Mouse (Mus musculus): ENCODE data around the gene Akap12. TPM values are rescaled to one million over a fixed set of nuclear protein-coding genes. Genes with fewer than 3 reads are reported as not detected.
A peak's percentile ranks its signal among the peaks of the same experiment; 100 is the strongest.

Gene Akap12
- polyA plus RNA-seq, 1 experiment, result 74.0 TPM

DNA sequence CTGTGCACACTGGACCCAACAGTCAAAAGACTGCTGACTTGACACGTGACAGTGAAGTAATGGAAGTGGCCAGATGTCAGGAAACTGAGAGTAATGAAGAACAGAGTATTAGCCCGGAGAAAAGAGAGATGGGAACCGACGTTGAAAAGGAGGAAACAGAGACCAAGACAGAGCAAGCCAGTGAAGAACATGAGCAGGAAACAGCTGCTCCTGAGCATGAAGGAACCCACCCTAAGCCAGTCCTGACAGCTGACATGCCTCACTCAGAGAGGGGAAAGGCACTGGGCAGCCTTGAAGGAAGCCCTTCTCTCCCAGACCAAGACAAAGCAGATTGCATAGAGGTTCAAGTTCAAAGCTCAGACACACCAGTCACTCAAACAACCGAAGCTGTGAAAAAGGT, 90.5 kb downstream of the Akap12 start:
- no peak for DNase-seq (ENCODE audit: low spot score)

DNA sequence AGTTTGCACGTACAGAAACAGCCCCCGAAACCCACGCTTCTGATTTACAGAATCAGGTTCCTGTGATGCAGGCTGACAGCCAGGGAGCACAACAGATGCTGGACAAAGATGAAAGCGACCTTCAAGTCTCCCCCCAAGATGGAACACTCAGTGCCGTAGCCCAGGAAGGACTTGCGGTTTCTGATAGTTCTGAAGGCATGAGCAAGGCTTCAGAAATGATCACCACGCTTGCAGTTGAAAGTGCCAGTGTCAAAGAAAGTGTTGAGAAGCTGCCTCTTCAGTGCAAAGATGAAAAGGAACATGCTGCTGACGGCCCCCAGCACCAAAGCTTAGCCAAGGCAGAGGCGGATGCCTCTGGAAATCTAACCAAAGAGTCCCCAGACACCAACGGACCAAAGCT, 91.3 kb downstream of the Akap12 start:
- no peak for DNase-seq (ENCODE audit: low spot score)

DNA sequence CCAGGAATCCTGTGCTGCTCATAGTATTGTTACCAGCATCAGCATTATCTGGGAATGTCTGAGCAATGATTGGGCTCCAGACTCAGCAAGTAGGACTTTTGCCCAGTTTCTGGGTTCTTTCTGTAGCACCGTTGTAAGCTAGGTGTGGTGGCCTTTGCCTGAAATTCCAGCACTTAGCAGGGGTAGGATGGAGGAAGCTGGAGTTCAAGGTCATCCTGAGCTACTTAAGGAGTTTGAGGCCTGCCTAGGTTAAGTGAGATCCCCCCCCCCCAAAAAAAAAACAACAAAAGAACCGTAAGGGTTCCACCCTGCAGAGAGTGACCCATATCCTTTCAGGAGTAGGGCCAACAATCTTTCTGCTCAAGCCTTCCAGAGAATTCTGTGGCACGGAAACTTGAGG, 98.4 kb downstream of the Akap12 start:
- DNase-seq (ENCODE audit: low spot score), result no peak

GRCm38 (mm10) chr10:4370105-4370504, 103.9 kb downstream of the Akap12 start:
- no peak for DNase-seq (ENCODE audit: low spot score)

DNA sequence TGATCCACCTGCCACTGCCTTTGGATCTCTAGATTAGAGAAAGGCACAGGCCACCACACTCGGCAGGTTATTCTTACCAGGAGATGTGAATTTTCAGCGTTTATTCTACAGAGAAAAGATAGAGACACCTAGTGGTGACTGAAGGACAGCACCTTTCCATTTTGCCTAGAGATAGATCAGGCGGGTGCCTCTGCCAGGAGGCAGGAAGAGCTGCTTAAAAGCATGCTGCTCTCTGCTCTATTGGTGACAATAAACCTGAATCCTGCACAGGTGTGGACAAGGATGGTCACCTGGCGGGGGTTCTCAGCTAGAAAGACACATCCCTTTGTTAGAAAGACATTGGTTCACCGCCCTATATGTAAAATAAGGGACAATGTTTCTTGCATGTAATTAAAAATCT, 105.8 kb downstream of the Akap12 start:
- DNase-seq (ENCODE audit: low spot score), result no peak

DNA sequence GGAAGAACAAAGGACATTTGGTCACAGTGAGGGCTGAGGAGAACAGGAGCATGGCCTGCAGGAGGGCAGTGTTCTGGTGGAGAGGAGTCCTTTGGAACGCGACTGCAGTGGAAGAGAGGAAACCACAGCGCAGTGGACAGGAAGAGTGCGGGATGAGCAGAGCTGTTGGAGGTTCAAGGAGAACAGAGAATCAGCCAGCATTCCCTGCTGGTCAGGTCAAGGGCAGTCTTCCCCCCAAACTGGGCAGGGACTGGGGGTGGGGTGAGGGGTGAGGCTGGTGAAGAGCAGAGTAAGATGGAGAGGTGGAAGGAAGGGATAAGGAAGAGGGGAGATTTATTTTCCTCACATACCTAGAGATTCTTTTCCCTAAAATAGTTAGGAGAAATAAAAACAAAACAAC, 107.4 kb downstream of the Akap12 start:
- no peak for DNase-seq (ENCODE audit: low spot score)

- no peak for DNase-seq (ENCODE audit: low spot score)
Observed at GRCm38 (mm10) chr10:4374239-4374638, 108.1 kb downstream of the Akap12 start.

DNA sequence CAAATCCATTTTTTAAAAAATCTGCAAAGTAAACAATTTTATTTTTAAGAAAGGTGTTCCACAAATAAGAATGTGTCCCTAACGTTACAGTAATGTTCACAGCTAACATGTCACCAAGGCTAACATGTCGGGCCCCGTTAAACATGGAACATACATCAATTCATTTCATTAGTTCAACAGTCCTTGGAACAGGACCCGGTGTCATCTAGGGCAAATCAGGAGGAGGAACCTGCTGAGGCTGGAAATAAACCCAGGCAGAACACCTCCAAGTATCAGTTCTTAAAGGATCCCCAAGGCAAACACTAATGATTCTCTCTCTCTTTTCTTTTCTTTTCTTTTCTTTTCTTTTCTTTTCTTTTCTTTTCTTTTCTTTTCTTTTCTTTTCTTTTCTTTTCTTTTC, 108.6 kb downstream of the Akap12 start:
- no peak for DNase-seq (ENCODE audit: low spot score)

DNA sequence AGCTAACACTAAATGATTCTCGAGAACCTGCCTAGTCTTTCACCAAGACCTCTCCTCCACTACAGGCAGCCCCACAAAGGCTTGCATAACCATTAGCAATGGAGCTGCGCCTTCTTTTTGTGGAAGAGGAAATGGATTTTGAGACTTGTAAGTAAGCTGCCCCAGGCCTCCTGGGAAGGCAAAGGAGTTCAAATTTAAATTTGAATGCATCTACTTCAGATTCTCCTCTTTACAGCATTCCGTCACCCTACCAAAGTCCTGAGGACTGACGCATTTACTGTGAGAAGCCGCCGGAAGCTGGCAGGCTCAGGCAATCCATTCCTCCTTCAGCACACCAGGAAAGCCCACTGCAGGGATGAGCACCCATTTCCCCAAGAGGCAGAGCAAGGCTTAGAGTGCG, 109.1 kb downstream of the Akap12 start:
- no peak for DNase-seq (ENCODE audit: low spot score)

GRCm38 (mm10) chr10:4376461-4376860, 110.3 kb downstream of the Akap12 start:
- no peak for DNase-seq (ENCODE audit: low spot score)

- no peak for DNase-seq (ENCODE audit: low spot score)
Observed at GRCm38 (mm10) chr10:4376931-4377330, 110.8 kb downstream of the Akap12 start.

- DNase-seq (ENCODE audit: low spot score), result no peak
Observed at GRCm38 (mm10) chr10:4380748-4381147, 114.6 kb downstream of the Akap12 start.

GRCm38 (mm10) chr10:4384244-4384643, 118.1 kb downstream of the Akap12 start:
- no peak for DNase-seq (ENCODE audit: low spot score)

DNA sequence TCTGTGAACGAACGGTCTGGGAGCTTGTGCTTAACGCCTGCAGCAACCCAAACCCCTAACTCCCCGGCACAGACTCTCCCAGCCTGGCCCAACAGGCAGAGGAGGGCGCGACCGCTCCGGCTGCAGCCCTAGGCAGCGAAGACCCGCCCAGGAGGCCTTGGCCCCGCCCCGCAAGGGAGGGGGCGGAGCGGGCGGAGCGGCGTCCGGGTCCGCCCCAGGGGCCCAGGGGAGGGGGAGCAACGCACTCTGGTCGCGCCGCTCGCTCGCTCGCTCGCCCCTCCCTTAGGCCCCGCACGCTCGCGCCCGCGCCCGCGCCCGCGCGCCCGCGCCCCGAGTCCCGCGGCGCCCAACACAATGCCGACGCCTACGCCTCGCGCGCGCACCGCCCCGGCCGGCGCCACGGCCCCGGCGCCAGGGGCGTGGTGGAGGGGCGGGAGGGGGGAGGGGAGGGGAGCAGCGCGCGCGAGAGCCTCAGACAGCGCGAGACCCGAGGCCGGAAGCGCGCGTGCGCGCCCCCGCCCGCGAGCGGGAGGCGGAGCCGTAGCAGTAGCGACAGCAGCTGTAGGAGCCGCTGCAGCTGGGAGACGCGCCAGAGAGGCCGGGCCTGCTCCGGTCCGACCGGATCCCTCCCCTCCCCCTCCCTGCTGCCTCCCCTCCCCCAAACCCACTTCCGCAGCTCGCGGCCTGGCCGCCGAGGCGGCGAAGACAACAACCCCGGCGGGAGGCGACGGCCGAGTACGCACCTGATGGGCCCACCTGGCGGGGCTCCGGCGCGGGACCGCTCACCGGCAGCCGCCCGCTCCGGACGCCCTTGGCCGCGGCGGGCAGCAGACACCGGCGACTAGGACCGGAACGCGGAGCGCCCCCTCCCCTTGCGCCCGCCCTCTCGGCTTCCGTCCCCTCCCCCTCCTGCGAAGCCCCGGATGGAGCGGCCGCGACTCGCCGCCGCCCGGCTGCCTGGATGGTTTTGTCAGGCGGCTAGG, 120.7 kb downstream of the Akap12 start:
- peak; percentile 94 for DNase-seq (ENCODE audit: low spot score)

- peak; percentile 67 for DNase-seq (ENCODE audit: low spot score)
Observed at GRCm38 (mm10) chr10:4387701-4388383, 121.7 kb downstream of the Akap12 start, which contains the start of gene Zbtb2. Gene Zbtb2 (minus strand): TSS chr10:4388108.

DNA sequence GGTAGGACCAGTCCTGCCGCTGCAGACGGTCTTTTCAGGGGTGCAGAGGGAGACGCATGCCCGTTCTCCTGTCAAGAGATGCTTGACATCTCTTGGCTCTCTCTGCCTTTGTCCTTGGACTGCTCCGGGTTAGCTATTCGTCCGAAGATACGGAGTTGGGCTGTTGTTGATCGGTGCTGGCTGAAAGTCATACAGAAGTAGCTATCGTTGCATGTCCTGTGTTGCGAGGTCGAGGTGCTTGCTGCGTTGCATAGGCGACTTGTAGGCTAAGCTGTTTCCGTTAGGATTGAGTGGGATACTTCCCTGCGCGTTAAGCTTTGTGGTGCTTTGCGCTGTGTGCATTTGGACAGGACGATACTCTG, 122.2 kb downstream of the Akap12 start:
- no peak for DNase-seq (ENCODE audit: low spot score)

DNA sequence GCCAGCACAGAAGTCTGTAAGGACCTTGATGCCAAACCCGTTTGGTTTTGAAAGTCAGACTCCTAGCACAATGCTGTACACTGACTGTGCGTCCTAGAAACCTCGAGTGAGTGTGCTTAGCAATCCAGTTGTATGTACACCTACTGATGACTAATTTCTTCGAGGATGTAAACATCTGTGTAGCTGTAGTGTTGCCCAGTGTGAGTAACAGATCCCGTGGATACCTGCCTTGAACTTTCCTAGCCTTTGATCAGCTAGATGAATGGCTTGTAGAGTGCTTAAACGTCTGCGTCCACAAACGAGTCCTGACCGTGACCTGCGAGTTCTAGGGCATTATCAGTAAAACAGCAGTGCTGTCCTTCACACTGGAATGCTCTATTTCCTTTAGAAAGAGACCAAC, 122.9 kb downstream of the Akap12 start:
- no peak for DNase-seq (ENCODE audit: low spot score)

DNA sequence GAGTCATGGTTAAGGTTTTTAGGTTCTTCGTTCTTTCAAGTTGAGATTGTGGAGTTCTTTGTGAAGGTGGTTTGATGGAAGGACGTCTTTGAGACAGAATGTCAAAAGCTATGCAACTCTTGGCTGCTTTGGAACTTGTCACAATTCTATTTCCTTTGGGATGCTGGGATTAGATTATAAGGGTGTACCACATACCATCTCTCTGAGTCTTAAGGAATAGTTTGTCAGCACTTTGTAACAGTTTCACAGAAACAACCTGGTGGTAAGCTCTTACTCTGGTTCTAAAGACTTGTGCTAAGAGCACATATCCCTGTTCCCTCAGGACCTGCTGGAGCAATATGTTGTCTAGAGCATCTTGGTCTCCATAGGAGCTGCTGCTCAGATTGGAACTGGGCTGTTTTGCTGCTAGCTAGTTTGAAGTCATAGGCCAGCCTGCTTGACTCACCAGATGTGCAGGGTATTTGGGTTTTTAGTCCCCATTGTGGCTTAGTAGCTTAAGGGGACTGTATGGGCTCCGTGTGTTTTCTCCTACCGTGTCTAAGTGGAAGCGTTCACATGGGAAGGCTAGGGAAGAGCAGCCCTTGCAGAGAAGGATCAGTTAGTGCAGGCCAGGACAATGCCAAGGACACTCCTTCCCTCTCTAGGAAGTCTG, 123.4 kb downstream of the Akap12 start:
- no peak for DNase-seq (ENCODE audit: low spot score)

GRCm38 (mm10) chr10:4390550-4390949, 124.4 kb downstream of the Akap12 start:
- DNase-seq (ENCODE audit: low spot score), result no peak

DNA sequence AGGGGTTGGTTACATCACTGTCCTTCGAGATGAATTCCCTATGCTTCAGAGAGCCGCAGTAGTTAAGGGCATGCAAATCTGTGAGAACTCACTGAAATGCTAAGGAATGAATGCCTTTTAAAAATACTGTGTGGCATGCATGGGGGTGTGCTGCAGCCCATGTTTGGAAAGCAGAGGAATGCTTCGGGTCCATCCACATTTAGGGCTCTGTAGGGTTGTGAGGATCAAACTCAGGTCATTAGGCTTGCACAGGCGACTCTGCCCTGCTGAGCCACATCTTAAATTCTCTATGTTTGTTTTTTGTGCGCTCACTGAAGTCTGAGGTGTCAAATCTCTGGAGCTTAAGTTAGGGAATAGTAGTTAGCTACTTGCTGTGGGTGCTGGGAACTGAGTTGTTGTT, 124.9 kb downstream of the Akap12 start:
- DNase-seq (ENCODE audit: low spot score), result no peak

DNA sequence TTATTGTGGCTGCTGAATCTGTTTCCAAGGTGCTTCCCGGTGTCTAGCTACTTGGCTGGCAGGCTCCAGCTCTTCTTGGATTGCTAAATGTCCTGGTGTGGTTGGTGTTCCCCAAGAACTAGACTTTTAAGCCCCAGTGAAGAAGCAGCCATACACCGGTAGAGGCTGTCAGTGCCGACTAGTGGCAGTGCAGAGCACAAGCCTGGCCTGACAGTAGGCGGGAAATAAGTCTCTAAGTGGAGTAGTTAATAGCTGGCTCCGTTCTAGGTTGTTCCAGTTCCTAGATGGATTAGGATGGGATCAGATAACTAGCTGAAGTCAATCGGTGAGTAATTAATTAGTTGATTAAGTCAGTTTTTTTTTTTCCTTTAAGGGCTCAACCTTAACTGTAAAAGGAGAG, 125.7 kb downstream of the Akap12 start:
- DNase-seq (ENCODE audit: low spot score), result no peak

DNA sequence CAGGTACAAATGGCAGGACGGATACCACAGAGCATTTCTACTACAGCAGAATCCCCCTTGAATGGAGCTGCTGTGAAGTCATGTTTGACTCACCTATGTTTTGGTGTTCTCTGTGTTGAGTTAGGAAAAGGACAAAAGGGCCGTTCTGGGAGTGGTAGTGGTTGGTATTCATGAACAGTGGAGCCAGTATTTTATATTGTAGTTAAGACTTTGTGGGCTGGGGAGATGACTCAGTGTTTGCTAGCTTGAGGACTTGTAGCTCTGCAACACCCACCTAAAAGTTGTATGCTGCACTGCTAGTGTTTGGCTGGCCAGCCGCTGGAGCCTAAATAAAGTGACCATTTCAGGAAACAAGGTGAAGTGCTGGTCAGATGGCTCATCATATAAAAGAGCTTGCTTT, 129.1 kb downstream of the Akap12 start:
- DNase-seq (ENCODE audit: low spot score), result no peak

GRCm38 (mm10) chr10:4398058-4398457, 131.9 kb downstream of the Akap12 start:
- DNase-seq (ENCODE audit: low spot score), result no peak

Data from urinary bladder, adult 2 months (tissue).